Mouse (Mus musculus) MEL (cell line): ENCODE measurements around the gene Ptk7. TPM values are rescaled to one million over a fixed set of nuclear protein-coding genes. Genes with fewer than 3 reads are reported as not detected.

Experiments
- DNase-seq: peaks from one replicate; pipeline ENCODE4 v3.0.0; 2011; ENCODE audit warnings: low read depth, low spot score
- H3K27ac ChIP-seq: 2 replicates; pipeline ENCODE4 v1.5.1; 2012; ENCODE audit warnings: low read depth, mild to moderate bottlenecking, control low read depth, low read length, moderate library complexity; ENCODE audit not compliant: control insufficient read depth
- H3K27me3 ChIP-seq, 2 experiments: fragments of 150-350 bp in 1 of 2; sonication (generic) in 1 of 2; 2 replicates each; pipeline ENCODE4 v1.6.1; 2012; ENCODE audit warnings: low read length in 2 of 2, mild to moderate bottlenecking in 2 of 2, improper control_type of control experiment in 1 of 2, moderate library complexity in 1 of 2; ENCODE audit not compliant: insufficient read depth in 2 of 2, control insufficient read depth in 1 of 2
- H3K36me3 ChIP-seq, 2 experiments: 2 replicates each; pipeline ENCODE4 v1.6.1; 2012 to 2014; ENCODE audit warnings: low read length in 2 of 2, improper control_type of control experiment in 1 of 2, inconsistent platforms in 1 of 2, mild to moderate bottlenecking in 1 of 2; ENCODE audit not compliant: insufficient read depth in 2 of 2, control insufficient read depth in 1 of 2
- H3K4me1 ChIP-seq, 2 experiments: fragments of 150-350 bp in 1 of 2; sonication (generic) in 1 of 2; 2 replicates each; pipeline ENCODE4 v1.6.1; 2012; ENCODE audit warnings: low read length in 2 of 2, improper control_type of control experiment in 1 of 2, mild to moderate bottlenecking in 1 of 2; ENCODE audit not compliant: insufficient read depth in 2 of 2, control insufficient read depth in 1 of 2
- H3K4me3 ChIP-seq, 2 experiments: fragments of 150-350 bp in 1 of 2; sonication (generic) in 1 of 2; 2 replicates each; pipeline ENCODE4 v1.5.1; 2012; ENCODE audit warnings: low read depth in 2 of 2, low read length in 2 of 2, mild to moderate bottlenecking in 2 of 2, moderate library complexity in 2 of 2, control low read depth in 1 of 2, improper control_type of control experiment in 1 of 2; ENCODE audit not compliant: control insufficient read depth in 1 of 2, insufficient read depth in 1 of 2
- H3K79me2 ChIP-seq: 2 replicates; pipeline ENCODE4 v1.6.1; 2012; ENCODE audit warnings: mild to moderate bottlenecking, low read length, moderate library complexity; ENCODE audit not compliant: control insufficient read depth, poor library complexity, insufficient read depth
- H3K9ac ChIP-seq: 2 replicates; pipeline ENCODE4 v1.6.1; 2012; ENCODE audit warnings: low read depth, mild to moderate bottlenecking, control low read depth, low read length, moderate library complexity; ENCODE audit not compliant: control insufficient read depth, poor library complexity, severe bottlenecking
- H3K9me3 ChIP-seq: fragments of 150-350 bp; sonication (generic); replicated peaks from 2 replicates; pipeline ENCODE4 v1.6.1; 2012; ENCODE audit warnings: mild to moderate bottlenecking, low read length, improper control_type of control experiment, moderate library complexity; ENCODE audit not compliant: insufficient read depth
- BHLHE40 ChIP-seq: IDR thresholded peaks from 2 replicates; pipeline ENCODE4 v1.6.1; 2012; ENCODE audit warnings: low read depth, mild to moderate bottlenecking, inconsistent platforms, low read length, improper control_type of control experiment, borderline replicate concordance
- CHD1 ChIP-seq: IDR thresholded peaks from 2 replicates; pipeline ENCODE4 v1.6.1; 2012; ENCODE audit warnings: low read depth, mild to moderate bottlenecking, inconsistent platforms, low read length, improper control_type of control experiment
- CHD2 ChIP-seq: IDR thresholded peaks from 2 replicates; pipeline ENCODE4 v1.6.1; 2011; ENCODE audit warnings: low read length, improper control_type of control experiment
- E2F4 ChIP-seq: IDR thresholded peaks from 2 replicates; pipeline ENCODE4 v1.6.1; 2011; ENCODE audit warnings: low read depth, low read length, improper control_type of control experiment, borderline replicate concordance
- ELF1 ChIP-seq: IDR thresholded peaks from 2 replicates; pipeline ENCODE4 v1.6.1; 2014; ENCODE audit warnings: low read depth, mild to moderate bottlenecking, inconsistent platforms, low read length, improper control_type of control experiment, moderate library complexity
- EP300 ChIP-seq, 2 experiments: IDR thresholded peaks; 2 replicates each; pipeline ENCODE4 v1.6.1; 2011; ENCODE audit warnings: improper control_type of control experiment in 2 of 2, low read length in 2 of 2, low read depth in 1 of 2, mild to moderate bottlenecking in 1 of 2
- GATA1 ChIP-seq: IDR thresholded peaks from 2 replicates; pipeline ENCODE4 v1.6.1; 2011; ENCODE audit warnings: low read depth, low read length, improper control_type of control experiment
- JUND ChIP-seq: IDR thresholded peaks from 2 replicates; pipeline ENCODE4 v1.6.1; 2011; ENCODE audit warnings: low read depth, mild to moderate bottlenecking, improper control_type of control experiment, low read length
- MAFK ChIP-seq: IDR thresholded peaks from 2 replicates; pipeline ENCODE4 v1.6.1; 2011; ENCODE audit warnings: low read depth, mild to moderate bottlenecking, low read length, improper control_type of control experiment, borderline replicate concordance
- MAX ChIP-seq: IDR thresholded peaks from 2 replicates; pipeline ENCODE4 v1.6.1; 2011; ENCODE audit warnings: low read length, improper control_type of control experiment
- MAZ ChIP-seq: IDR thresholded peaks from 2 replicates; pipeline ENCODE4 v1.6.1; 2012; ENCODE audit warnings: low read depth, mild to moderate bottlenecking, inconsistent platforms, low read length, improper control_type of control experiment
- MEF2A ChIP-seq: IDR thresholded peaks from 2 replicates; pipeline ENCODE4 v1.6.1; 2014; ENCODE audit warnings: low read depth, mild to moderate bottlenecking, inconsistent platforms, low read length, improper control_type of control experiment; ENCODE audit not compliant: poor library complexity, insufficient replicate concordance, severe bottlenecking; ENCODE audit errors: extremely low read depth
- MXI1 ChIP-seq: IDR thresholded peaks from 2 replicates; pipeline ENCODE4 v1.6.1; 2011; ENCODE audit warnings: mild to moderate bottlenecking, low read depth, low read length, improper control_type of control experiment
- MYC ChIP-seq: IDR thresholded peaks from 2 replicates; pipeline ENCODE4 v1.6.1; 2011; ENCODE audit warnings: low read depth, mild to moderate bottlenecking, low read length, improper control_type of control experiment, moderate library complexity
- NELFE ChIP-seq: IDR thresholded peaks from 2 replicates; pipeline ENCODE4 v1.6.1; 2011; ENCODE audit warnings: low read depth, low read length, improper control_type of control experiment
- NRF1 ChIP-seq: IDR thresholded peaks from 2 replicates; pipeline ENCODE4 v1.6.1; 2014; ENCODE audit warnings: low read depth, mild to moderate bottlenecking, inconsistent platforms, low read length, improper control_type of control experiment, moderate library complexity; ENCODE audit not compliant: poor library complexity, insufficient read depth, severe bottlenecking
- POLR2AphosphoS5 ChIP-seq: IDR thresholded peaks from 2 replicates; pipeline ENCODE4 v1.6.1; 2012; ENCODE audit warnings: low read depth, borderline replicate concordance, mild to moderate bottlenecking, inconsistent platforms, low read length, moderate library complexity, mixed read lengths
- RAD21 ChIP-seq: IDR thresholded peaks from 2 replicates; pipeline ENCODE4 v1.6.1; 2011; ENCODE audit warnings: mild to moderate bottlenecking, low read depth, low read length, improper control_type of control experiment
- RCOR1 ChIP-seq: IDR thresholded peaks from 2 replicates; pipeline ENCODE4 v1.6.1; 2012; ENCODE audit warnings: low read depth, mild to moderate bottlenecking, inconsistent platforms, low read length, improper control_type of control experiment
- SMC3 ChIP-seq: IDR thresholded peaks from 2 replicates; pipeline ENCODE4 v1.6.1; 2011; ENCODE audit warnings: low read depth, low read length, improper control_type of control experiment
- UBTF ChIP-seq: IDR thresholded peaks from 2 replicates; pipeline ENCODE4 v1.6.1; 2012; ENCODE audit warnings: low read depth, mild to moderate bottlenecking, inconsistent platforms, low read length, improper control_type of control experiment, moderate library complexity, borderline replicate concordance; ENCODE audit not compliant: insufficient read depth
- USF2 ChIP-seq, 2 experiments: IDR thresholded peaks; 2 replicates each; pipeline ENCODE4 v1.6.1; 2011 to 2012; ENCODE audit warnings: improper control_type of control experiment in 2 of 2, low read length in 2 of 2, borderline replicate concordance in 1 of 2, inconsistent platforms in 1 of 2, low read depth in 1 of 2, mild to moderate bottlenecking in 1 of 2; ENCODE audit not compliant: insufficient read depth in 1 of 2
- ZC3H11A ChIP-seq: IDR thresholded peaks from 2 replicates; pipeline ENCODE4 v1.6.1; 2012; ENCODE audit warnings: low read depth, mild to moderate bottlenecking, inconsistent platforms, low read length, improper control_type of control experiment
- ZMIZ1 ChIP-seq: IDR thresholded peaks from 2 replicates; pipeline ENCODE4 v1.6.1; 2012; ENCODE audit warnings: low read depth, mild to moderate bottlenecking, inconsistent platforms, low read length, improper control_type of control experiment, moderate library complexity
- ZNF384 ChIP-seq: IDR thresholded peaks from 2 replicates; pipeline ENCODE4 v1.6.1; 2012; ENCODE audit warnings: low read depth, mild to moderate bottlenecking, inconsistent platforms, low read length, improper control_type of control experiment
- polyA plus RNA-seq, 2 experiments: library from polyadenylated mRNA; stranded (reverse) in 1 of 2; unstranded in 1 of 2; fragments of >175 nt in 1 of 2; fragments of >200 nt in 1 of 2; gene quantifications; 2 replicates each; pipeline versions ENCODE4 v1.2.1 to v1.2.4; 2012; ENCODE audit warnings: low replicate concordance in 2 of 2, low read depth in 1 of 2; ENCODE audit not compliant: insufficient read length in 2 of 2, insufficient read depth in 1 of 2, missing spikeins in 1 of 2
- total RNA-seq: library from RNA; depleted of rRNA; stranded (reverse); fragments of 300-350 nt; gene quantifications from 2 replicates; pipeline ENCODE4 v1.2.3, GENCODE M21; 2012

The Ptk7 gene
- total and polyA plus RNA-seq, 3 experiments, result 0.04 to 0.10 TPM; not detected in 1

DNA sequence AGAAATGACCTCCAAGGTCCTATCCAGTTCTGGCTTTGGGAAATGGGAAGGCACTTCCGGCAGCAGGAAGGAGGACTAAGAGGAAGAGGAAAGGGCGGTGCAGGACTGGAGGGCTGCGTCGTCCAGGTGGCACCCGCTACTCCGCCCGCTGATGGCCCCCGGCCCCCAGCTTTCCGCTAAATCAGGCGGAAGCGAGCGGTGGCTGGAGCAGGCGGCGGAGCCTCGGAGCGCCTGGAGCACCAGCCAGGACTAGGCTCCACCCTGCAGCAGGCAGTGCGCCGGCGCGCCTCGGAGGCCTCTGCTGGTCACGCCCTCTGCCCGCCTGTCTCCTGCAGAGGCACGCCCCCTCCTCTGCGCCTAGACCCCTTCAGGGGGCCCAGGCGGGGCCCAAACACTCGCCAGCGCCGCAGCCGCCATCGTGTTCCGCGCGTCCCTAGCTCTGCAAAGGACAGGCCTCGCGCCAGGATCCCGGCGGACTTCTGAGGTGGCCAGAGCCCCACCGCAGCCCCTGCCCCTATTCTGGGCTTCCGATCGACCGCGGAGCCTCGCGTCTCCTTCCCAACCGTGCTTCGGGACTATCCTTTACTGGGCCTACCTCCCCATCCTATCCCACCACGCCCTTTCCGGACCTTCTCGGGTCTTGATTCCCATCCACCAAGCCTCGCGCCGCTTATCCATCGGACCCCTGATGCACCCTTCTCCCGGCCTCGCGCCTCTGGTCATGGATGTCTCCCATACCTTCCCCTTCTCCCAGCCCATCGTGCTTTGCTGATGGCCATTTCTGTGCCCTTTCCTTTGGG, 21.1 kb upstream of the Ptk7 start, which contains the start of gene Cul7 (continued):
- TF ChIP-seq CHD1, result peak; percentile 53; the same call in 1 of the 2 replicates
- TF ChIP-seq POLR2AphosphoS5, result no peak
- TF ChIP-seq GATA1, result no peak
- peak; percentile 63; the same call in 1 of the 2 replicates for TF ChIP-seq MXI1
- TF ChIP-seq MAZ, result peak; percentile 83
- TF ChIP-seq ELF1, result peak; percentile 70; the same call in 1 of the 2 replicates
- no peak for TF ChIP-seq BHLHE40
- TF ChIP-seq JUND, result no peak
- TF ChIP-seq MAX, result peak; percentile 52
- no peak for TF ChIP-seq ZC3H11A
- no peak for TF ChIP-seq SMC3
- TF ChIP-seq NELFE, result peak; percentile 80
- no peak for TF ChIP-seq MAFK
- no peak for TF ChIP-seq ZNF384
- TF ChIP-seq MYC, result peak; percentile 44; the same call in 1 of the 2 replicates
- TF ChIP-seq NRF1, result peak; percentile 82

DNA sequence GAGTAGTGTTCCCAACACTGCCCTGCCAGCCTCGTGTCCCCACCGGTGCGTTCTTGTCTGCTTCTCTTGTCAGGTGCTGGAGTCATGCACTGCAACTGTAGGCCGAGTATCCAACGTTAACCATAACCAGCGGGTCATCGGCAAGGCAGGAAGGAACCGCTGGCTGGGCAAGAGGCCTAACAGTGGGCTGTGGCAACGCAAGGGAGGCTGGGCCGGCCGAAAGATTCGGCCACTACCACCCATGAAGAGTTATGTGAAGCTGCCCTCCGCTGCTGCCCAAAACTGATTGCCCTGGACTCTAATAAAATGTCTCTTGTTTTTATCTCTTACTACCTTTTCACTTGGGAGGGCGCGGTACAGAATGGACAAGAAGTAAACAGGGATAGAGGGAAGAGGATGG, 20.5 kb upstream of the Ptk7 start:
- no peak for DNase-seq
- H3K79me2 ChIP-seq, result peaks cover 16% of the 10 kb centered on the region
- peak overlapping the region; percentile 36 for H3K27ac ChIP-seq
- no peaks in the 10 kb centered on the region for H3K9me3 ChIP-seq
- peak overlapping the region; percentile 83 for H3K9ac ChIP-seq
- H3K4me1 ChIP-seq, result peaks cover 6 to 11% of the 10 kb centered on the region in 2 experiments; a peak in 3 of 4 replicates
- peaks cover 0 to 7% of the 10 kb centered on the region in 2 experiments; a peak in 2 of 4 replicates for H3K36me3 ChIP-seq
- H3K4me3 ChIP-seq, result peak overlapping the region; percentile 78 to 99
- H3K27me3 ChIP-seq, result no peaks in the 10 kb centered on the region
- no peak for TF ChIP-seq MAFK
- TF ChIP-seq ZNF384, result no peak

DNA sequence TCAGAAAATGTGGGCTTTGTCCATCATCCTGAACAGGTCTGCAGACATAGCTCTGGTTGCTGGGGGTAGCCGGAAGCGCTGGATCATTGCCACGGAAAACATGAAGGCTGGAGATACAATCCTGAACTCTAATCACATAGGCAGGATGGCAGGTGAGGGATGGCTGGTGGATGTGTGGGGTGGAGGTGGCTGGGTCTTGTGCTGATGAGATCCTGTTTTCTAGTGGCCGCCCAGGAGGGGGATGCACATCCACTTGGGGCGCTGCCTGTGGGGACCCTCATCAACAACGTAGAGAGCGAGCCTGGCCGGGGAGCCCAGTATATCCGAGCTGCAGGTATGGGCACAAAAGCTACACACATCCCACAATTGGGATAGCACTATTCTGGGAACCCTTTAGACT, 19.1 kb upstream of the Ptk7 start:
- DNase-seq, result no peak
- Histone ChIP-seq H3K9me3 (no peaks in the 10 kb centered on the region), H3K79me2 (peaks cover 16% of the 10 kb centered on the region), H3K36me3 (peaks cover 0 to 7% of the 10 kb centered on the region in 2 experiments; a peak in 2 of 4 replicates), H3K4me1 (peaks cover 6 to 16% of the 10 kb centered on the region in 2 experiments; a peak in 3 of 4 replicates), H3K4me3 (no peak overlapping the region), H3K27me3 (no peaks in the 10 kb centered on the region), H3K27ac (no peak overlapping the region), H3K9ac (no peak overlapping the region)
- TF ChIP-seq CHD2 (no peak), RAD21 (no peak), RCOR1 (no peak), EP300 (IDR thresholded peaks at IDR 0.05; ENCODE audit: low read depth in 1 of 2, low read length in 2 of 2) (no peak), E2F4 (no peak), USF2 (IDR thresholded peaks at IDR 0.05; ENCODE audit: borderline replicate concordance in 1 of 2, insufficient read depth in 1 of 2, low read depth in 1 of 2, low read length in 2 of 2) (no peak), MEF2A (no peak), ZMIZ1 (no peak), UBTF (no peak)
